Comparison of ENCODE assay signal across 30 mouse cellular contexts in genomic region chr11:33396275-33396674, GRCm38 (mm10).
"Had no signal": no experiment of that assay in that cellular context is flagged by ENCODE, and none has a peak within 500 bp of the region (broad histone marks: within the 10 kb centered on the region; RNA-seq: fewer than 3 reads in every experiment).

No protein-coding gene starts in this region.

- H3K36me3 ChIP-seq: heart, embryonic 12.5 days; heart, embryonic 13.5 days; heart, embryonic 15.5 days; hindbrain, embryonic 10.5 days; hindbrain, embryonic 12.5 days; hindbrain, embryonic 13.5 days; hindbrain, embryonic 15.5 days; intestine, embryonic 15.5 days; kidney, embryonic 15.5 days had no signal

- H3K27me3 ChIP-seq: heart, embryonic 12.5 days; heart, embryonic 13.5 days; heart, embryonic 15.5 days; hindbrain, embryonic 12.5 days; hindbrain, embryonic 13.5 days; hindbrain, embryonic 15.5 days; intestine, embryonic 15.5 days; kidney, embryonic 15.5 days had no signal

- H3K9ac ChIP-seq: heart, embryonic 12.5 days; heart, embryonic 13.5 days; heart, embryonic 15.5 days; hindbrain, embryonic 12.5 days; hindbrain, embryonic 13.5 days; hindbrain, embryonic 14.5 days; hindbrain, embryonic 15.5 days; intestine, embryonic 15.5 days; kidney, embryonic 15.5 days had no signal

- DNase-seq: heart, postnatal 10 days; heart, postnatal 14 days; heart, postnatal 36 days; heart, postnatal 4 days; kidney, adult 11 months; kidney, adult 18-20 months; kidney, adult 2 months; kidney, adult 8-10 months; kidney, adult 9 months; kidney, postnatal 10 days; kidney, postnatal 14 days; kidney, postnatal 25 days; kidney, postnatal 36 days; kidney, postnatal 4 days; layer of hippocampus, adult 9-11 months; layer of hippocampus, postnatal 36 days had no signal

- H3K4me1 ChIP-seq: heart, embryonic 12.5 days; heart, embryonic 13.5 days; heart, embryonic 15.5 days; hindbrain, embryonic 10.5 days; hindbrain, embryonic 12.5 days; intestine, embryonic 15.5 days; kidney, embryonic 15.5 days had no signal

- H3K4me3 ChIP-seq: heart, embryonic 12.5 days; heart, embryonic 13.5 days; heart, embryonic 15.5 days; hindbrain, embryonic 10.5 days; hindbrain, embryonic 12.5 days; hindbrain, embryonic 13.5 days; hindbrain, embryonic 15.5 days; intestine, embryonic 15.5 days; kidney, embryonic 15.5 days; layer of hippocampus, adult 2 months; left cerebral cortex, adult 2 months had no signal

- H3K9me3 ChIP-seq: heart, embryonic 12.5 days; heart, embryonic 13.5 days; heart, embryonic 15.5 days; hindbrain, embryonic 10.5 days; hindbrain, embryonic 12.5 days; hindbrain, embryonic 13.5 days; hindbrain, embryonic 15.5 days; intestine, embryonic 15.5 days; kidney, embryonic 15.5 days had no signal

- H3K4me2 ChIP-seq: heart, embryonic 12.5 days; heart, embryonic 13.5 days; heart, embryonic 15.5 days; hindbrain, embryonic 12.5 days; hindbrain, embryonic 13.5 days; hindbrain, embryonic 14.5 days; hindbrain, embryonic 15.5 days; intestine, embryonic 15.5 days; kidney, embryonic 15.5 days had no signal

- H3K27ac ChIP-seq: heart, embryonic 13.5 days; heart, embryonic 15.5 days; hindbrain, embryonic 10.5 days; hindbrain, embryonic 12.5 days; hindbrain, embryonic 13.5 days; hindbrain, embryonic 14.5 days; hindbrain, embryonic 15.5 days; hindbrain, postnatal 0 days; intestine, embryonic 15.5 days; kidney, embryonic 15.5 days; kidney, postnatal 0 days; layer of hippocampus, adult 2 months; left cerebral cortex, adult 2 months had no signal
